Mouse (Mus musculus) embryo, embryonic 9.5 days (tissue): ENCODE measurements at regions not wholly inside any gene's neighbourhood (a gene's known extent, or its start where the extent isn't known, plus 50 kb on each side); places are given as distances from the start of the nearest gene placed in this dataset.

Experiments
- DNase-seq: peaks from one replicate; pipeline ENCODE4 v3.0.0-alpha.2; 2017; ENCODE audit errors: extremely low spot score

DNA sequence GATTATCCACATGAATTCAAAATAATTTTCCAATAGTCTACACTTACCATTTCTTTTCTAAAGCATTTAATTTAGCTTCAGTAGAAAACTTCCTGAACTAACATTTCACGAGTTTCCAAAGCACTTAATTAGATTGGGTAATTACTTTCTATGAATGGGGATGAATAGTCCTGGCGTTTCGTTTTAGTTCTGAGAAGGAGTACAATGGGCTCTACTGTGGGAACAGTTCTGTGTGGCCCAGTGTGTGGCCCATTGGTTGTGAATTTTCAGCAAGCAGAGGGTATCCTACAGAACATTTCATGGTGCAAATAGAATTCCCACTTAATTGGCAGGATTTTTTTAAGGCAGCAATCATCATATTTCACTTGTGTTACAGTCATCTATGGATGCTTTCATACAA, 95.5 kb downstream of the 1700017N19Rik start:
- DNase-seq = no peak

DNA sequence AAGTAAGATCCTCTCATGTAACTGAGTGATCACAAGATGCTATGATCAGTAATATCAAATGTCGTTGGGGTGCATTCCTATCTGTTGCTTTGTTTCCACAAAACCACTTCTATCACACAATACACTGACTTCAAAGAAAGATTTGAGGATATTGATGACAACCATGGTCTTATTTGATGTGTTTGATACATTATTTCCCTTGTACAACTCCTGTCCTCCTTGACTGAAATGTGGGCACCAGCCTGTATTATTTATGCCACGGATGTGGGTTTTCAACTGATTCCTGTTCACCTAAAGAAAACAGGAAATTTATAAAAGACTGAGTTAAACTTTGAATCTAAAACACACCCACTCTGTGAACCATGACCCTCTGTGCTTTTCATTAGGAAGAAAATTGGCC, 105.7 kb downstream of the 1700017N19Rik start:
- no peak for DNase-seq

DNA sequence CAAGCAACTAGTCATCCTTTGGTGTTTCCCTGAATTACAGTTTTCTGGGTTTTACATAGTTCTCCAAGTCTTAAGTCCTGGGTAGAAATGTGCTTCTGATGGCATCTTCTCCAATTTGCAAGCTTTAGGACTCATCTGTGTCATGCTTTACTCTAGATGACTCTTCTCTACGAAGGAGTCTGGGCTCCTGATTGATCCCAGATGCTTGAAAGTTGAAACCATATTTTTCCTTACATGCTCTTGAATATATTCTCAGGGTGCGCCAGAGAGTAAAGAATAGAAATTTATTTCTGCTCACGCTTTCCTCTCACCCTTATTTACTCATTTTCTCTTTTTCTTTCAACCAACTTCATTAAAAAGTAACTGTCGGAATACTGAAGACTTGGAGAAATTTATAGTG, 108.9 kb downstream of the 1700017N19Rik start:
- no peak for DNase-seq

DNA sequence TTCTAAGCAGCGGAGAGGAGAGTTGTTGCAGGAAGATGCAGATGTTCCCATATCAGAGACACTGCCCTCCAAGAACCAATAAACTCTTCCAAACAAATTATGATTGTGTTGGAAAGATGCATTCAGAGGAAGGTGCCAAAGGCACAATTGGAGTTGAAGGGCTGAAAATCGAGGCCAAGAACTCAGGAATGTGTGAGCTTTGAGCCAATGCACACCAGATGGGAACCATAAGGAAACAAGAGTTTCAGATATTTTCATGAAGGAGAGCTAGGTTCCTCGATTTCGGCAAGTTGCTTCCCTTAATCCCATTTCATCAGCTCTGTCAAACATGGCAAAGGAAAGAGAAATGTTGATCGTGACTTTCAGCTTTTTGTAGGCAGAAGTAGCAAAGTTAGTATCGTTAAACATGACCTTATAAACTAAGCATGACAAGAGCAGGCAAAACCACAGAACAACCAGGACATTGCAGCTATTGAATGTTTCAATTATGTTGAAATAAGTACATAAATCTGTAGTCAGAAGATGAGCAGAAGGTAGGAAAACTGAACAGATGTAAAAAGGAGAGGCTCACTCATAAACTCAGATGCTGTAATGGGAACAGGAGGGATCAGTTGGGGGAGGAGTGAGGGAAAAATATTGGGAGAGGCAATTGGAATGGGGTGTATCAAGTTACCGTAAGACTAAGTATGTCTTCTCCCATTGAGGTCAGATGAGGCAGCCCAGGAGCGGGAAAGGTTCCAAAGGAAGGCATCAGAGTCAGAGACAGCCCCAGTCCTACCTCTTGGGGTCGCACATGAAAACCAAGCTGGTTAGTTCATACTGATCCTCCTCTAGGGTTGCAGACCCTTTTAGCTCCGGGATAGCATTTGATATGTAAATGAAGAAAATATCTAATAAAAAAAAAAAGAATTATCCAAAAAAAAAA, 110.3 kb downstream of the 1700017N19Rik start:
- no peak for DNase-seq

DNA sequence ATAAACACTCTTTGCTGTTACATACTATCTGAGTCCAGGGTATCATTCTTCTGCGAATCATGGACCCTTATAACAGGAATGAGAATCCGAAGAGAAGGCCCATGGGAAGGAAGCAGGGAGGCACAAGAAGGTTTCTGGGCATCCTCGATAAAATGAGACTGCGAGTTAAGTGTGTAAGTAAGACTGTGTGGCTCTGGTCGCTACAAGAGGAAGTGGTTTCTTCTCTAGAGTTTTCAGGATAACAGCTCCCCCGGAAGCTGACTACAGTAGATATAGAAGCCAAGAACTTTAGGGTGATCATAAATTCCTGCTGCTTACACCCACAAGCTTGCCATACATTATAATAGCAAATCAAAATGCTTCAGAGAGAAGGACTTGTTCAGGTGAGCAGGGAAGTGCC, 111.7 kb downstream of the 1700017N19Rik start:
- DNase-seq = no peak

DNA sequence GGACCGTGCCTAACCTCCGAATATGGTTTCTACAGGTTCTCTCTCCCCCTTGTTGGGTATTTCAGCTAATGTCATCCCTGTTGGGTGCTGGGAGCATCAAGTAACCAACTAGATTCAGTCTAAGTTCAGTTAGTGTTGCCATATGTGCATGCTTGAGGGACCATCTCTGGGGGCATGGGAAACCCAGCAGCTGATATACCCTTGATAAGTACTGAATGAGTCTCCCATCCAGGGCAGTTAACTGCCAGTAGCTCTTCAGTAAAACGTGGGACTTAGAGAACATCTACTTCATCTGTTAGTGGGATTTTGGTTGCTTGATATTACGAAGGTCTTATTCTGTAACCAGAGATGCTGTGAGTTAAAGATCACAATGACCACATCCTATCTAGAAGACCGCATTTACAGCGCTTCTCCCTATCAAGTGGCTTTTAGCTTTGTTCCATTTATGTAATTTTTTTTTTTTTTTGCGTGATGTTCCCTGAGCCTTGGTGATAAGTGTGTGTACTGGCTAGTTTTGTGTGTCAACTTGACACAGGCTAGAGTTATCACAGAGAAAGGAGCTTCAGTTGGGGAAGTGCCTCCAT, 125.9 kb downstream of the 1700017N19Rik start:
- DNase-seq = no peak

DNA sequence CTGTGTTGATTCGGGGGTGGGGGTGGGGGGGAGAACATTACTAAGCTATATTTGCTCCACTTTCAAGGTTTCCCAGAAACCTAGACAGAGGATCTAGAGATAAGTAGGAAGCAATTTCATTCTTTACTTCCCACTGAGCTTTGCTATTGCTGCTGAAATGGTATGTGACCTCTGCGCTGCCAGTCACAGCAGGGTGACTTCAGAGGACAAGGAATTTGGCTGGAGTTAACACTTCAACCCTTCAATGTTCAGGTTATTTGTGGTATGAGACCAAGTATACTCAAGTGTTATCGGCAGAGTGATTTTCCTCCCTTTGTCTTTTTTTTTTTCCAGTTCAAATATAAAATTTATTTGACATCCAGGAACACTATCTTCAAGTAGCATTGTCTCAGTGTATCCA, 128.3 kb downstream of the 1700017N19Rik start:
- peak; percentile 17 for DNase-seq

DNA sequence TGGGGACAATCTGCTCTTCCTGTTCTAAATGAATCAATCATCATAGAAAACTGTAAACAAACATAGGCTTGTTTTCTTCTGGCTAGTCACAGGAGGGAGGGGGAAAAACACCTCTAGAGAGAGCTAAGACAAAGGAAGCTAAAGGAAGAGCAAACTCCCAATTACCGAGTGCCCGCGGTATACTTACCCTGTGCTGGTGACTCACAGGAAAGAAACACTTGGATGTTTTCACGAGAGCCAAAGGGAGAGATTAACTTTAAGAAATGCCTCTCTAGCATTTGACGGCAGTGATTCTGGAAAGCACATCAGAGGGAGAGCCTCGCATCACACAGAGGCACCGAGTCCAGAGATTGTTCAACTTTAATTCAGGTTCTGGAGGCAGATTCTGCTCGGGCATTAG, 151.0 kb downstream of the 1700017N19Rik start:
- DNase-seq = no peak

DNA sequence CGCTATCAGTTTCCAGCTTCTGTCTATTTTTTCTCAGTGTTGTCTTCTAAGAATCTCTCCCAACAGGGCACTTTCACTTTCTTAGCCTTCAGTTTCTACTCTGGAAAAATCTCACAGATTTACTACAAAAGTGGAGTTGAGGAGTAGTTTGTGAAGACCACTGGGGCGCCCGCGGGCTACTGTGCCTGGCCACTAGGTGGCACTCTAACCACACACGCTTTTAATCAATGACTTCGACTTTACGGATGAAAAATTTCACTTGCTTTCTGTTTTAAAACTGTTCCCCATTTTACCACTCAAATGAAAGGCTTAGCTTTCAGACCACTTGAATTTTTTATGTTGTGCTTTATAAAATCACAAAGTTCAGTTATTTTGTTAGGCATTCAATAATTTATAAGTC, 151.8 kb downstream of the 1700017N19Rik start:
- peak; percentile 62 for DNase-seq

DNA sequence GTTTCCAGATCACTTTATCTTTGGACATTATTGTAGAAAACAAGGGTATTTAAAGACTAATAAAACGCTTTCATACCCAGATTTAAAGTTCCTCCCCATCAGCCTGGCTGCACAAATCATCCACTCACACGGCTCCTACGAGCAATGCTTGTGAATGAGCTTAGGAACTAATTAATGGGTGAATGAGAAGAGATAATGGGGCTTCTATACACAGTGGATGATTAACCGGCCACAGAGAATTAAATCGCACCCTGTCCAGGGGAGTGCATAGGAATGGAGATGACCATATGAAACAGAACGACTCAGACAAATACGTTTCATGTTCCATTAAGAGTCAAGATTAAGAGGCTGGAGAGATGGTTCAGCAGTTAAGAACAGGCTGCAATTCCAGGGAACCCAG, 155.9 kb downstream of the 1700017N19Rik start:
- DNase-seq = no peak

DNA sequence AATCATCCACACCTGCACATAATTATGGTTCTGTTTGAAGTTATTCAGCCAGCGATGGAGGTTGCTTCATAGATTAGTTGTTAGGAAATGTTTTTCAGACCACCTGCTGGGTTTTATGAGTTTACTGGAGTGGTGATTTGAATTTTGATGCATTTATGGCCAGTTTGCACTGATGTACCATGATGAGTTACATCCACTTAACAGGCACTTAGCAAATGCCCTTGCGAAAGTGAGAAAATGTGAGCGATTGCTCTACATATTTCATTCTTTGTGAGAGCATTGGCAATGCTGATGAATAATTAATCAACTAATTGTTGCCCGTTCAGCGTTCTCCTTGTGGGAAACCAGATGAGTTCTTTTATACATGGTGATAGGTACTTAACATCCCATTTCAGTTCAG, 164.7 kb downstream of the 1700017N19Rik start:
- no peak for DNase-seq

DNA sequence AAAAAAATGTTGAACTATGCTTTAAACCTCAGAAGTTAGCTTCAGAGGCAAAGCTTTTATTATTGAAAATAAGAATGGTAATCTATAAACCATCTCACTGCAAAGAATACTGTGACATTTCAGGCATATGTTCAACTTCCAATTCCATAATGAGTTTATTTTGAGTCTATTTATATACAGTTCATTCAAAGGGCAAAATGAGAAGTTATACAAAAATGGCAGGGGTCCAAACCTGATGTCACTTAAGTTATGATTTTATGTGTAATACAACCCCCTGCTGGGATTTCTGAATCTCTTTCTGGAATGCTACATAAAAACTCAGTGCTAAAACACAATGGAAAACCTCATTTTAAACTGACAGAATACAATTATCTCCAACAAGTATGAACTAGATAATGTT, 184.0 kb downstream of the 1700017N19Rik start:
- DNase-seq = no peak

DNA sequence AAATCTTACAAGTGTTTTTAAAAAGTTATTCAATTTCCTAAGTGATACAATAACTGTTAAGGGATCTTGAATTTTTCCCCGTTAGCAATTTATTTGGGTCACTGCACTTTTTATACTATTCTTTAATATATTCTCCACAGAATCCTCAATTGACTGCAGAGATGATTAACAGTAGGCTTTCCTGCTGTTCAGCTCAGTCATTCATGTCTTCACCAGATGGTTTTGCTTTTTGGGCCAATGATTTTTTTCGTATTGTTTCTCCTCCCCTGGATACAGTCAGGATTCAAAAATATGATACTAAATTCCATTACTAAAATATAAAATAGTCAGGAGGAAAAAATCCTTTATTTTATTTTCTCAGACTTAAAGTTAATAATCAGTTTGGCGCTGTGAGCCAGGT, 201.9 kb downstream of the 1700017N19Rik start:
- no peak for DNase-seq

DNA sequence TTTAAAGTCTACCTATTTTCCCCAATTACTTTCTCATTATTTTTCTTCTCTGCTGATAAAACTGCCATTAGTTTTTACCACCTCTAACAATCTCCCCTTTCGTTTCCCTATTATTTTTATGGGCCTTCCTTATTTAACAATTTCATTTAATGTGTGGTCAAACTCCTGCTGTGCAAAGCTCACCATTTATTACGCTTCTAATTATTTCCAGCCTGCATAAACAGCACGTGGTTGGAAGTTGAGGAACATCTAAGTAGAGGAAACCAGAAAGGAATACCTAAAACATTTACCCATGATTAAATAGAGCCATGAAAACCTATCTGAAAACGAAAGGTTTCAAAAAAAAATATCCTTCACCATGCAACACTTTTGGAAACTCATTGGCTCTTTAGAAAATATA, 202.3 kb downstream of the 1700017N19Rik start:
- no peak for DNase-seq

DNA sequence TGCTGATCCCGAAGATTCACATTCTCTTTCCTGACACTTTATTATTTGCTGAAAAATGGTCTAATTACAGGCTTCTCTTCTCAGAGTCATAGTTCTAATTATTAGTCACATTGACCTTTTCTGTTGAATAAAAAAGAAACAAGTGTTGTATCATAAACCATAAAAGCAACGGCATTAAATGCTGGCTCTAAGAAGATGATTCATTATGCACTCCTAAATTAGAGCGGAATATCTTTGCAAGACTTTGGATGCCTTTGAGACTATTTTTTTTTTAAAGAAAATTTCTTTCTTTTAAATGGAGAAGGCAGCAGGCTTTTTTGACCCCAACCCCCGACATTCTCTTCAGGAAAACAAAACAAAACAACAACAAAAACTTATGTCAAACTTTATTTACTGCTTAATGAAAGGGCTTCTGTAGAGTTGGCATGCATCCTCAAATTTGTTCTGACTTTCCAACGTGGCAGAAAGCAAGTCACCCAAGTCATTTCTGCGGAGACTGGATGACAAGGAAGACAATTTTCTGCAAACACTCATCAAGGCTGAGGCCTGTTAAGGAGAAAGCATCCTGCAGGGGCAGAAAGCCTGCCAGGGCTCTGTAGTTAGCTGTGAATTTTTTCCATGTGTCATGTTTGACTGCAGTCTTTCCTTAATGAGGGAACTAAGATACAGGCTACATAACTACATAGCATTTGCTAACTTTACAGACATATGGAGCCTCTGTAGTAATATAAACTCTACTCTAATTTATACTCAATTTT, 205.1 kb downstream of the 1700017N19Rik start:
- DNase-seq = no peak

DNA sequence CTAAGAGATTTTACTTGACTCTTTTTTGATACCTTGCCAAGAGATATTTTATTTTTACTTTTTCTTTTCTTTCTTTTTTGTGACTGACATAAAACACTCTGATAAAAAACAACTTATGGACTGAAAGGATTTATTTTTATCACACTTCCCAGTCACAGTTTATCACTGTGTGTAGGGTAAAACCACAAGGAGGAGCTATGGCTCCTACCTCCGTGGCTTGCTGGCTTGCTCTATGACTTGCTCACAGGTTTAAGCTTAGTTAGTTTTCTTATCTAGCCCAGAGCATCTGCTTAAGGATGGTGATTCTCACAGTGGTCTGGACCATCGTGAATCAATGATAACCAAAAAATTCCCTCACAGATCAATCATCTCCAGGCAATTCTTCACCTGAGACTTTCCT, 221.4 kb downstream of the 1700017N19Rik start:
- no peak for DNase-seq

DNA sequence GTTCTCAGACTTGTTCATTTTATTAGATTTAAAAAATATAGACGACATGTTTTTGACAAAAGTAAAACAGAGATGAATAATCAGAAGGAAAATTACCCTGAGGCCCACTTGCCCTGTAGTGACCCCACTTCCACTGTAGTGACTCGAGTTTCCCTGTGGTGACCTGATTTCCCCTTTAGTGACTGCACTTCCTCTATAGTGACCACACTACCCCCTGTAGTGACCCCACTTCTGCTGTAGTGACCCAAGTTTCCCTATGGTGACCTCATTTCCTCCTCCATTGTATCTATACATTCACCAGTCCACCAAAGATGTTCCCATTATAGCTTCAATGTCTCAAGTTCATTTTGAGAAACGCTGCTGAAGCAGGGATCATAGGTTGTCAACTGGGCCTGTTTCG, 244.5 kb downstream of the 1700017N19Rik start:
- DNase-seq = no peak

DNA sequence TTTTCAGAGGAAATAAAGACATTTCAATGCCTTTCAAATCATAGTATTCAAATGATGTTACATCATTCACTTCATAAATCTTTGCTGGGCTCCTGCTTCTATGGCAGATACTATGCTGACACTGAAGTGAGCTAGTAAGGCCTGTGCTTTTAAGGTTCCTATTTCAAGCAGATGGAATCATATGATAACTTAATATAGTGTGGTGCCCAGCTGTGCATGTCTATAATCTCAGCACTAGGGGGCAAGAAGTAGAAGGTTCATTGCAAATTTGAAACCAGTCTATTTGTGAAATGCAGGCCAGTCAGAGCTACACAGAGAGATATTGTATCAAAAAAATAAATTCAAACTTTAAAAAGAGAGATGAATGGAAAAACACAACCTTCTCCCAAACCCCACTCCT, 262.9 kb downstream of the 1700017N19Rik start:
- no peak for DNase-seq

DNA sequence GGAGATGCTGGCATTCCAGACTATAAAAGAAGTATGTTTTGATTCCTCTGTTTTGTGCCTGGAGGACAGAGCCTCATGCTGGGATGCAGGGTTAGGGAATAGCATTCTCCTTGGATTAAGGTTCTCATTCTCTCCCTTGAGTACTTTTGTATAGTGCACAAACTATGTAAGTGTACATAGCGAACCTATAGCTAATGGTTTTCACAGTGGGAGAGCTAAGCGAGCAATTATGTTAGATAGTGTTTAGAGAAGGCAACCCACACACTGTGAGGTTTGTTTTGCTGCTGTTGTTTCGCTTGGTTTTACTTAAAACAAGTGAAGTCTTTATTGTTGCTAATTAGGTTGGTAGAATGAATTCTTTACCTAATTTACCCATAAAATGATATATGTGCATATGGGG, 266.2 kb downstream of the 1700017N19Rik start:
- DNase-seq = no peak

DNA sequence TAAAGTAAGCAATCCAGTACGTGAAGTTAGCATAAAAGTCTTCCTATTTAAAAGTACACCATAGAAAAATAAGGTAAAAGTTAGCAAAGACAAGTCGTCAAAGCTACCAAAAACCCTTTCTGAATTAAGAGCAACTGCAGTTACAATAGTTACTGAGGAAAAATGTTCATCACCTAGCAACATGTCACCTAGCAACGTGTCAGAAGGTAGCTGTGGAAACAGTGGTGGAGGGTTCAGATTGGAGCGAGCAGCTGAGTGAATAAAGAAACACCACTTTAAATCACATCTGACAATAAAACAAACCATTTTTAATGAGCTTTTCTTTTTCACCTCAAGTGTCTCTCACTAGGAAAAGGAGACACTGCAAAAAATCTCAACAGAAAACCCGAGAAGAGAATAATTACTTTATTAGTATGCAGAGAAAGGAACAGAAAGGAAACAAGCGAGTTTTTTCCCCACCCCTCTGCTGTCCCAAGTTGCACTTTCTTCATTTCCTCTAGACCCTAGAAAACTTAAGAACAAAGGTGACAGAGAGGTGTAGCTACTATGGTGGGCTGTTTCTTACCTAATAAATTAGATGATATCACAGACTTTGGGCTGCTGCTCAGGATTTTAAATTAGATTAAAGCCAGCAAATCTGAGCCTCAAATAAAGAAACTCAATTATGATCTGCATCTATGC, 275.4 kb downstream of the 1700017N19Rik start:
- DNase-seq = peak; percentile 39

DNA sequence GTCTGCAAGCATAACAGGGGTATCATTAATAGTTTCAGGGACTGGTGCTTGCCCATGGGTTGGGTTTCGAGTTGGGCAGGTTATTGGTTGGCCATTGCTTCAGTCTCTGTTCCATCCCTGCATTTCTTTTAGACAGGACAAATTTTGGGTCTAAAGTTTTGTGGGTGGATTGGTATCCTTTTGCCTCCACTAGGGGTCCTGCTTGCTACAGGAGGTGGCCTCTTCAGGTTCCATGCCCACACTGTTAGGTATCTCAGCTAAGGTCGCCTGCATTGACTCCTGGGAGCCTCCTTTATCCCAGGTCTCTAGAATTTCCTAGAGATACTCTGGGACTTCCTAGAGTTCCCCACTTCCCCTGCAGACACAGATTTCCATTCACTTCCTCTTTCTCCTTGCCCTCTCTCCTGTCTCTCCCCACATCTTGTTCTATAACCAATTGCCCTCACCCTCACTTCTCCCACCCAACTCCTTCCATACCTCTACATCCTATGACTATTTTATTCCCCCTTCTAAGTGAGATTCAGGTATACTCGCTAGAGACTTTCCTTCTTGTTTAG, 278.2 kb downstream of the 1700017N19Rik start:
- no peak for DNase-seq

DNA sequence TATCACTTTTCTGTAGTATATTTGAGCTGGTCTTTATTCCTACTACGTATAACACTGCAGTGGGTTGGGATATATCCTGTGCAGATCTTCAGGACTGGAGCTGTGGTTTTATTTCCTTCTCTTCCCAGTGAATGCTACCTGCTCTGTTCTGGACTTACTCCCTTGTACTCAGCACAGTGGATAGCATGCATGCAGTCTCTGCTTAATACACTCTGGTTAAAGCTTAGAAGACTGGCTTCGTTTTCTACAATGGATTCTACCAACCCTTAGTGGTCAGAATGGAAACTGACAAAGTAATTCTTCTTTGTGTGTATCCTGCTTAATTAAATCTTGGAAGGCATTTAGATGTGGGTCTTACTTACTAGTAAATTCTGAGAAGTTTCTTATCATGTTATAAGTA, 292.3 kb downstream of the 1700017N19Rik start:
- DNase-seq = no peak
